ENCODE assay signal across 9 mouse cellular contexts in the genomic region with DNA sequence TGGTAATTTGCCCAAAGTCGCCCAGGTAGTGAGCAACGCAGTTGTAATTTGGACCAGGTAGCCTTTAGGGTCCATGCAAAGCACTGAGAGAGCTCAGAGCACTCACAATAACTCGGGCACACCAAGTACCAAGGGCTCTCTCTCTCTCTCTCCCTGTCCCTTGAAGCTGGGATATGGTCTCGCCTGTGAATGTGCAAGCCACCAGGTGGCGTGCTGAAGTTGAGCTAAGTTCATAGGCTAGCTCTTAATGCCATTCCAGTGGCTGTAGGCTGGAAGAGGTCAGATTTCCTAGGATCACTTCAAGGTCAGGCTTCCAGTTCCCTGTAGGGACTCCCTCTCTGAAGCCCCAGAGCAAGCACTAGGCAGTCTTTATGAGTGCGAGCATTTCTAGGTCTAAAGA.
A peak's percentile ranks its signal among the peaks of the same experiment; 100 is the strongest.
DNase-seq lines count a peak whose midpoint lies in the region; ATAC-seq lines count a peak whose summit lies in the region.
"Had no signal": no experiment of that assay in that cellular context is flagged by ENCODE, and none has a peak within 500 bp of the region (broad histone marks: within the 10 kb centered on the region; RNA-seq: fewer than 3 reads in every experiment).

No protein-coding gene starts in this region.

- H3K4me3 ChIP-seq in hindbrain, embryonic 10.5 days, result no peak overlapping the region
- no peak overlapping the region for H3K4me3 ChIP-seq in hindbrain, embryonic 12.5 days
- H3K4me3 ChIP-seq: liver, embryonic 15.5 days had no signal

- ATAC-seq in hindbrain, embryonic 12.5 days (ENCODE audit: low FRiP score), result no peak
- peak; percentile 73 for ATAC-seq in common myeloid progenitor, adult 5-6 weeks (replicated peaks; ENCODE audit: low read depth, poor library complexity, severe bottlenecking)

- no peaks in the 10 kb centered on the region for H3K27me3 ChIP-seq in hindbrain, embryonic 10.5 days (ENCODE audit: insufficient read depth, poor library complexity, severe bottlenecking)
- no peaks in the 10 kb centered on the region for H3K27me3 ChIP-seq in hindbrain, embryonic 12.5 days

- peaks cover 10% of the 10 kb centered on the region for H3K4me1 ChIP-seq in hindbrain, embryonic 10.5 days (replicated peaks)
- H3K4me1 ChIP-seq in hindbrain, embryonic 12.5 days, result peaks cover 7% of the 10 kb centered on the region; the same call in 1 of the 2 replicates

- WGBS in hindbrain, embryonic 10.5 days, result 20% methylated on average over 6 of the region's 6 CpGs
- WGBS in hindbrain, embryonic 12.5 days, result 28% methylated on average over 6 of the region's 6 CpGs

- H3K9me3 ChIP-seq in hindbrain, embryonic 10.5 days, result no peaks in the 10 kb centered on the region
- H3K9me3 ChIP-seq in hindbrain, embryonic 12.5 days (replicated peaks), result no peaks in the 10 kb centered on the region
- H3K9me3 ChIP-seq: liver, embryonic 15.5 days had no signal

- DNase-seq in hindbrain, embryonic 10.5 days (ENCODE audit: low spot score), result peak; percentile 66
- peak; percentile 90 for DNase-seq in R1 (ENCODE audit: low read depth, low spot score)
- peak; percentile 17 to 28 for DNase-seq in heart, adult 9 months (ENCODE audit: low spot score in 2 of 2)
- DNase-seq in layer of hippocampus, postnatal 14 days (ENCODE audit: low spot score in 2 of 2), result peak; percentile 19 to 37
- peak; percentile 62 to 67 for DNase-seq in lung, postnatal 4 days
- peak; percentile 28 for DNase-seq in thymus, postnatal 0 days (ENCODE audit: low spot score)

- no peak overlapping the region for H3K27ac ChIP-seq in hindbrain, embryonic 10.5 days
- H3K27ac ChIP-seq in hindbrain, embryonic 12.5 days, result no peak overlapping the region
- H3K27ac ChIP-seq: liver, embryonic 15.5 days had no signal

- H3K9ac ChIP-seq in hindbrain, embryonic 12.5 days, result no peak overlapping the region
- H3K9ac ChIP-seq: liver, embryonic 15.5 days had no signal

- no peaks in the 10 kb centered on the region for H3K36me3 ChIP-seq in hindbrain, embryonic 10.5 days
- no peaks in the 10 kb centered on the region for H3K36me3 ChIP-seq in hindbrain, embryonic 12.5 days
- H3K36me3 ChIP-seq: liver, embryonic 15.5 days had no signal

- H3K4me2 ChIP-seq in hindbrain, embryonic 12.5 days (replicated peaks), result no peak overlapping the region
- H3K4me2 ChIP-seq: liver, embryonic 15.5 days had no signal

Comparison
In these comparisons a context has a peak if more than half of its experiments do, and no peak if none do; other contexts are left out.
1. DNase-seq: peak in every context shown above with its lines; median percentile 90 in R1; 66 in hindbrain, embryonic 10.5 days; 64 in lung, postnatal 4 days; 28 in layer of hippocampus, postnatal 14 days; 28 in thymus, postnatal 0 days; 22 in heart, adult 9 months.